Mouse (Mus musculus): ENCODE data around the gene Tmem231.

DNA sequence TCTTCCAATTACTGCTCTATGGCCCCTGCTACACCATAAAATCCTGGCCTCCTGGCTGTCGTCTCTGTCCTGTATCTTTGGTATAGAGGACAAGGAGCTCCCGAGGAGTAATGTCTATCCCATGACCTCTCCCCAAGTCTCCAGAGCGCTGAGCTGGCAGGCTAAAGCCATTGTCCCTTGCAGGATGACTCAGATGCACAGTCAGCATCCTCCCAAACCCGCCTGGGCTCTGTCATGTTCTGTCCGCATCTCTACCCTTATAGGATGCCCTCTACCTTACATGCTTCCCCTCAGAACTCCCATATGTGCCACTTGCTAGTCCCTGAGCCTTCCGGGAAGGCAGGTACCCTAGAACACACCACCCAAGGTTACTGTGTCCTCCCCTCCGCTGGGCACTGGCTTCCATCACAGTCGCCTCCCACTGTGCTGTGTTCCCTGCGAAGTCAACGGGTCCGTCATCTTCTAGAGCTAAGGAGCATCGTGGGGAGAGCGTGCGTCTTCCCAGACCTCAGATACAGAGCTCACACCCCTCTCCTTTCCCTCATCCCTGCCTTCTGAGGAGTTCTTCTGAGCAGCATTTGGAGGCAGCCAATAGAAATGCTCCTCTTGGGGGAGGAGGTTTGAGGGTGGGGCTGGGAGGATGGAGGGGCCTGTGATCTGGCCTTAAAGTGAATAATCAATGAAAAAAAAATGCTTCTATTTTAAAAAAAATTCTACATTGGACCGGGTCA is 27.1 kb upstream of the Tmem231 start:
- TF ChIP-seq CTCF (IDR thresholded peaks at IDR 0.05; ENCODE audit: borderline replicate concordance, extremely low read depth, insufficient read depth, insufficient read length): no peak
- TF ChIP-seq POLR2A (IDR thresholded peaks at IDR 0.05; ENCODE audit: borderline replicate concordance, extremely low read depth, insufficient read depth, insufficient read length, poor library complexity, severe bottlenecking): no peak

Measured in brain, embryonic 14.5 days (tissue).